Mouse (Mus musculus) kidney, adult 2 months (tissue): ENCODE measurements around the gene Sla2.

ENCODE experiments used
- CTCF ChIP-seq: fragments of 200-500 bp; conservative IDR thresholded peaks from 2 replicates; pipeline ENCODE4 v1.5.1; 2011; ENCODE audit warnings: low read depth, mild to moderate bottlenecking, control low read depth, low read length, moderate library complexity, mixed read lengths; ENCODE audit not compliant: insufficient read depth, insufficient read length
- POLR2A ChIP-seq: fragments of 200-500 bp; IDR thresholded peaks from one replicate; pipeline ENCODE4 v1.6.1; 2011; ENCODE audit warnings: low read depth, low read length, control low read depth

DNA sequence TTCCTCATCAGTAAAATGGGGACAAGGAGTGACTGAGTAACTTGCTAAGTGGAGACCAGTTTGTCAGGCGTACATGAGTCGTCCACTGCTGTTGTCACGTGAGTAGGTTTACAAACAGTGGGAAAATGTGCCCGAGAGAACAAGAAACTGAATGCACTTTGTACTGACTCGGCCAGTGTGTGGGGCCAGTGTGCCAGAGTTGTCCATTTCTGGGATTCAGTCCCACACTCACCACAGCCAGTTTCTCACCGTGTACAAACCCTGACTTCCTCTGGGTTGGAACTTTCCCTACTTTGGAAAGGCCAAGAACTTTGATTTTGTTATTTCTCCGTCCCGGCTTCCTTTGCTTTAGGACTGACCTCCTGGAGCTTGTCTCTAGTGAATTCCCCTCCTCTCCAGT, 18.0 kb downstream of the Sla2 start:
- no peak for TF ChIP-seq CTCF
- TF ChIP-seq POLR2A: no peak
